Mouse (Mus musculus) urinary bladder, postnatal 36 days (tissue): Measurements from ENCODE around the gene Nemf.
"Not testable (repeated sequence)": the region's sequence is repeated elsewhere in the genome, so short reads cannot be mapped to it uniquely, and the experiment has no call there.

Experiments
- DNase-seq, 2 experiments: peaks; one replicate each; pipeline ENCODE4 v3.0.0; 2022; ENCODE audit warnings: low spot score in 2 of 2, mixed read lengths in 1 of 2

Nemf gene

DNA sequence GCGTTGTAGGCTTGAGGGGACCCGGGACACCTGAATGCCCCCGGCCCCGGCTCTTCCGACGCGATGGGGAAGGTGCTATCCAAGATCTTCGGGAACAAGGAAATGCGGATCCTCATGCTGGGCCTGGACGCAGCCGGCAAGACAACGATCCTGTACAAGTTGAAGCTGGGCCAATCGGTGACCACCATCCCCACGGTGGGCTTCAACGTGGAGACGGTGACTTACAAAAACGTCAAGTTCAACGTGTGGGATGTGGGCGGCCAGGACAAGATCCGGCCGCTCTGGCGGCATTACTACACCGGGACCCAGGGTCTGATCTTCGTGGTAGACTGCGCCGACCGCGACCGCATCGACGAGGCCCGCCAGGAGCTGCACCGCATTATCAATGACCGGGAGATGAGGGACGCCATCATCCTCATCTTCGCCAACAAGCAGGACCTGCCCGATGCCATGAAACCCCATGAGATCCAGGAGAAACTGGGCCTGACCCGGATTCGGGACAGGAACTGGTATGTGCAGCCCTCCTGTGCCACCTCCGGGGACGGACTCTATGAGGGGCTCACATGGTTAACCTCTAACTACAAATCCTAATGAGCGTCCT is 15.9 kb upstream of the Nemf start:
- peak; percentile 8 to 9 for DNase-seq

- DNase-seq: peak; percentile 96 to 98
Measured at GRCm38 (mm10) chr12:69371854-69372671, 15.1 kb upstream of the Nemf start, which contains the start of the genes Arf6 and Gm9887. Gene Arf6, plus strand, starts transcription at chr12:69372150. Gene Gm9887, minus strand, starts transcription at chr12:69372458.

DNA sequence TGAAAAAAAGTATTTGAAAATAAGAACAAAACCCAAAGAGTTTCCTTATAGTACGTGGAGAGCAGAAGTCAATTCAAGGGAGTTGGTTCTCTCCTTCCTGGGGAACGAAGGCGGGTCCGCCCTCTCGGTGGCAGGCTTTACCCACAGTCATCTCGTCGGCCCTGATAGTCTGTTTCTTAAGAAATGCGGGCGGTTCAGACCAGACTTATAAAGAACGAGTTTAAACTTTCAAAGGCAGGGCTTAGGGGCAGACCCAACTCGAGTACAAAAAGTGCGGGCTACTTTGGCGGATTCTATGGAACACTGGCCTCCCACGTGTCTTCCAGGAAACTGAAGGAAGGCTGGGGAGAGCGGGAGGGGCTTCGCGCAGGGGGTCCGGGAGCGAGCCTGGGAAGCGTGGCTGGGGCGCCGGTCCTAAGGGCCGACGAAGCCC is 14.5 kb upstream of the Nemf start:
- DNase-seq: no peak

DNA sequence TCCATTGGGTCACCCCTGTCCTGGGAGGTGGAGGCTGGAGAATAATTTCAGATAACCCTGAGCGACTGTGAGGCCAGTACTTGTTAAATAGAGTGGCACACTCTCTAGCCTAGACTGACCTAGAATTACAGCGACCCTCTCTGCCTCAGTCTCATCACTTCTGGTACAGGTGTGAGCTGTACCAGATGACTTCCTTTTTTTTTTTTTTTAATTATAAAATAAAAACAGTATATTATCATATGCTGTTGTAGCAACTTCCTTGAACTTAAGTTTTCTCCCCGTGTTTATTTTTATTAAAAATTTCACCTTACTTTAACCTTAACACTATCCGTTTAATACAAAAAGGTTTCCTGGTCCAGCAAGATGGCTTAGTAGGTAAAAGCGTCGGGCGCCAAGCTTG is 14.0 kb upstream of the Nemf start:
- no peak for DNase-seq

DNA sequence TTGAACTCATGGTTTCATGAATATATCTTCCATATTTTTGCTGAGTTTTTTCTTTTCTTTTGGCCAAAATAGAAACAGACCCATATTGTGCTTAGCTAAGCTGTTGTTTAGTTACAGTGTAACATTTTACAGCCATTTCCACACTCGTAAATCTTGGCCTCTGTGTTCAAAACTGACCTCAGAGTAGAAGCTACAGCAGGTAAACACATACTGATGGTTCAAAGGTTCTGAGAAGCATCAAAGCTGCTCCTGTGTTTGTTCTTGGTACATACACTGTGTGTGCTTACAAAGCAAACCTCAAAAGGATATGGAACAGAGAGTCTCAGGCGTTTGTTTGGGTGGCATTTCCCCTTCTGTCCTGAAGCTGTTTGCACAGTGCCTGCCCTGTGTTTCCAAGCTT is 10.6 kb upstream of the Nemf start:
- no peak for DNase-seq

DNA sequence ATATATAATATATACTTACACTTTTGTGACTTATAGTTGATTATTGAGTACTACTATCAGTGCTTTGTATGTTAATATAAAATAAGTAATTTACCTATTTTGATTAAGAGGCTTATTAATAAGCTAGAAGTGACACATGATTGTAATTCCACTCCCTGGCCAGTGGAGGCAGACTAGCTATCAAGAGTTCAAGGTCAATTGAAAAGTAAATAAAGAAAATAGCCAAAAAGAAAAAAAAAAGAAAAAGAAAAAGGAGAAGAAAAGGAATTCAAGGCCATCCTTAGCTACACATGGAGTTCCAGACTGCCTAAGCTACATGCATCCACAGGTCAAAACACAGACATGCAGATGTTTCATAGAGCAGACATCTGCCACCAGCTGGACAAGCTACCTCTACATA is 9.5 kb upstream of the Nemf start:
- DNase-seq: no peak

GRCm38 (mm10) chr12:69365757-69366156 is 8.8 kb upstream of the Nemf start:
- no peak for DNase-seq

DNA sequence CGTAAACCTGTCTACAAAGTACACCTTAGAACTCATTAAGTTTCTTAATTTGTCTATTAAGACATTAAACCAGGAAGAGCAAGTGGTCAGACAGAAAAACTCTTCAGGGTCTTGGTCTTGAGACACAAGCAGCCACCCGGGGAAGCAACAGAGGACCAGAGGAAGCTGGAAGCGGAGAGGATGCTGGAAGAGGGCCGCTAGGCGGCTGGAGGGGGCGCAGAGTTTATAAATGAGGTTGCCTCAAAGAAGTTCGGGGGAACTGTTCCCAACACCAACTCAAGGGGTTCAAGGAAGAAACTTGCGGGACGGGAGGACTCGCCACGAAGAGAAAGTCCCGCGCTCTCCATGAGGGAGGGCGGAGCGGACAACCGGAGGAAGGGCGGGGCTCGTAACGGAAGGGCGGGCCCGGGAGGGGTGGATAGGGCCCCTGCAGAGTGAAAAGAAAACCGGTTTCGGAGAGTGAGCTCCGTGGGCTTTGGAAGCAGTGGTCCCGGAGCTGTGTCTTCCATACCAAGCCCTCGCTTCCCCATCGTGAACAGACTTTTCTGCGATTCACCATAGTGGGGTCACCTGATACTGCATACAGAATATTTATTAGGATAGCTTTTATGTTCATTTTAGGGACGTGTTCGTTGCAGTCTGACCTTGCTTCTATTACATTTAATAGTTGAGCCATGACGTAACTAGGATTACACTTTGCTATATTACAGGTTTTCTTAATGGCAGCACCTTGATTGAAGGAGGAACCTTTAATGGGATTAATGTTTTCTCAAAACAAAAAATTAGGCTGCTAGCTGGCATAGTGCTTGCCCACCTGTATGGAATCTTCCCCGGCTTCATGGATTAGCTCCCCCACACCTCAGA is 7.2 kb upstream of the Nemf start:
- DNase-seq: peak; percentile 74 to 84

DNA sequence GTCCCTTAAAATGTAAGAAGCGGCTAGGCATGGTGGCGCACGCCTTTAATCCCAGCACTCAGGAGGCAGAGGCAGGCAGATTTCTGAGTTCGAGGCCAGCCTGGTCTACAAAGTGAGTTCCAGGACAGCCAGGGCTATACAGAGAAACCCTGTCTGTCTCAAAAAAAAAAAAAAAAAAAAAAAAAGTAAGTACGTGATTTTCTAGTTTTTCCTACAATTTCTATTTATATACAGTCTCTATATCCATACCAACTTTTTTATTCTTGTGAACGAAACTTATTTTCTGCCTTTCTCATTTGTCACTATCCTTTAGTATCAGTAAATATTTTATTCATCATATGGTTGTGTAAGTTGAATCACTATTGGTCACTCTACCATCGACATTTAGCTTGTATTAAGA is 6.1 kb upstream of the Nemf start:
- DNase-seq: not testable (repeated sequence)

DNA sequence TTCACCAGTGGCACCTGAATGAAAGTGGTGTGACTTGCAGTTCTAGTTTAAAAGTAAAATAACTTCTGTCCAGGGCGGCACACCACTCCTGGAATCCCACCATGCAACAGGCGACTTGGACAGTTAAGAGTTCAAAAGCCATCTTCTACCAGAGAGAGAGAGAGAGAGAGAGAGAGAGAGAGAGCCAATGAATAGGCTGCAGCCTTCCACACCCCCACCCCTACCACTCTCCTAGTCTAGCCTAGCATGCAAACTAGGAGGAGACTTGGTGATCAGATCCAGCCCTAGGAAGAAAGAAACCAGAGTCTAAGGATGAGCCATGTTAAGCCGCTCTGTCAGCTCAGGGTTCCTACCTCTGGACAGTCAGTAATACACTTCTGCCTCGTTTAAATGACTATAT is 5.4 kb upstream of the Nemf start:
- no peak for DNase-seq

DNA sequence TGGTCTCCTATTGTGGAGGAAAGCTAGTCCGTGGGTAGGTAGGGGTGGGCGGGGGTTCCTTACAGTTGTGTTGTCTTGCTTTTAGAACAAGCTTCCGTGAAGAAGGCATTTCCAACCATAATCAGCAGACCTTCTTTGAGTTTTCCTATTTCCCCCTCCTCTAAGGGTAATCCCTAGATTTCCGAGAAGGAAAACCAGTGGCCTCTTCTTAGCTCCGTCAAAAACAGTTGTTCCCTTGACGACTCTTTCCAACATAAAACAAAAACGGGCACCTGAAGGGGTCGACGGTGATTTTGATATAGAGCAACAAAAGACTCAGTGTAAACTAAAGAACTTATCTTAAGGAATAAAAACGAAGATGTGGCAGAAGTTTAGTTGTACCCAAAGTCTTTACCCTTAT is 5.0 kb upstream of the Nemf start:
- DNase-seq: no peak

- DNase-seq: peak; percentile 99
Measured at GRCm38 (mm10) chr12:69360997-69361899, 4.3 kb upstream of the Nemf start.

DNA sequence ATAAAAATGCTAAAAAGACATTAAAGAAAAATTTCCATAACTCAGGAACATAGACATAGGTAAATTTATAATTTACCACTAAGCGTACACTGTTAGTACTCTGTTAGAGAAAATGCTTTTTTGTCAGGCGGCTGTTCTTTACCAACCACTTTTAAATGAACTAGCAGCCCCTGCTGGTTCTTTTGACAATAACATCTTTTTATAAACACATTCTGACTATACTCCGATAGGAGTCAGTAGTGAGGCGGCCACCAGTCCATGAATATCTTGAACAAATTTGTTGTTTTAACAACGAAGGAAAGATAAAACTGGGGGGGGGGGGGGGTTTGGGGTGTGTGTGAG is 3.7 kb upstream of the Nemf start:
- peak; percentile 28 to 31 for DNase-seq

DNA sequence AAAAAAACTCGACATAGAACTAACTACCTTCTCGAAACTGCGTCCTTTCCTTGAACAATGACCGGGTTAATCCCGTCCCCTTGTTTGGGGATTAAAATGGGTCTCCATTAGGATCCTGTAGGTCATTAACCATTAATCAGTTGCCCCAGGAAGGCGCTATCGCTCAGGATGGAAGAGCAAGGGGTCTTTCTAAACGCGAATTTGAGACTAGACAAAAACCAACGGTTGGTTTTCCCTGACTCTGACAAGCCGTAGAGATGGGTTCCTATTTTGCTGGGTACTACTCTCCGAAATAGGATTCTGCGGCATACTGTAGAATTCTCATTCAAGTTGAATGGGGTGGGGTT is 308 bp upstream of the Nemf start:
- DNase-seq: no peak

DNA sequence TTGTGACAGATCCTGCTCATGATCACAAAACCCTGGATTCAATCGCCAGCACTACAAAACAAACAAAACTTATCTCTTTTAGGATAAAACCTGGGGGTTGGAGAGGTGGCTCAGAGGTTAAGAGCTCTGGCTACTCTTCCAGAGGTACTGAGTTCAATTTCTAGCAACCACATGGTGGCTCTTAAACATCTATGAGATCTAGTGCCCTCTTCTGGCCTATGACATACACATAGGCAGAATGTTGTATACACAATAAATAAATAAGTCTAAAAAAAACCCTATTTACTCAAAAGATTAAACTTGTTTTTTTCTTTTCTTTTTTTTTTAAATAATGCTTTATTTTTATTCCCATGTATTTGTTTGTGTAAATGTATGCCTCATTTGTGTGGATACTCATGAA is 5.3 kb downstream of the Nemf start:
- no peak for DNase-seq

GRCm38 (mm10) chr12:69349928-69350327 is 7.0 kb downstream of the Nemf start:
- DNase-seq: no peak

DNA sequence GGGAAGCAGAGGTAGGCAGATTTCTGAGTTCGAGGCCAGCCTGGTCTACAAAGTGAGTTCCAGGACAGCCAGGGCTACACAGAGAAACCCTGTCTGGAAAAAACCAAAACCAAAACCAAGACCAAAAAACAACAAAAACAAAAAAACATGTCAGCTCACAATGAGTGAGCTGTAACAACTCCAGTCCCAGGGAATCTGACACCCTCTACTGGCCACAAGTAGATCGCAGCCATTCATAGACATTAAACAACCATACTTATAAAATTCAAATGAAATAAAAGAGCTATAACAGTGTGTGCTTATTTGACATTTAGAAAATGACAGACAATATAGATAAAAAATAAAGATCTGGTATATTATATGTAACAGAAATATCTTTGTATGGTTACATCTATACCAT is 23.4 kb downstream of the Nemf start:
- DNase-seq: peak; percentile 9 to 13

DNA sequence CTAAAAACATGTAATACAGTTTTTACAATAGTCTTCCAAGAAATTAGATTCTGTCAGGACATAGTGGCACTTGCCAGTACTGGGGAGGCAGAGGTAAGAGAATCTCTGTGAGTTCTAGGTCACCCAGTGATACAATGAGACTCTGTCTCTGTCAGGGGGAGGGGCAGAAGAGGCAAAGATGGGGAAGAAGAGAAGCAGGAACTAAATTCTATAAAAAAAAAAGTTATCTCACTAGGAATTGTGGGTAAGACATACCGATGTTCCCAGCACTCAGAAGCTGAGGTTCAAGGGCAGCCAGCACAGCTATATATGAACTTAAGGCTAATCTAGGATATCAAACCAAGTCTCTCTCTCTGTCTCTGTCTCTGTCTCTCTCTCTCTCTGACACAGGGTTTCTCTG is 24.8 kb downstream of the Nemf start:
- DNase-seq: no peak

GRCm38 (mm10) chr12:69331187-69331586 is 25.8 kb downstream of the Nemf start:
- no peak for DNase-seq

DNA sequence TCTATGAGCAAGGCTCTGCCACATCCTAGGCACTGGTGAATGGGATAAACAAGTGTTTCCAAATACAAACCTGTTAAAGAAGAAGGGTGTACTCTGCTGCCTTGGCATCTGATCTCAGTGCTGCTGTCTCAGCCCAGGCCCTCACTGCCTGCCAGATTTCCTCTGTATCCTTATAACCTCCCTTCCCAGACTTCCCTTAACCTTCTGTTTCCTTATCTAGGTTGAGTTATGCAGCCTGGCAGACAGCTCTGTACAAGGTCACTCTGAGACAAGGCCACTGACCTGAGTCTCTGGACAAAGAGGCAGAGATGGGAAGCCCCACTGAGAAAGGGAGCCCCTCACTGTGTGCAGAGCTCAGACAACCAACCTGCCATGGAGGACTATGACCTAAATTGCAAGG is 38.5 kb downstream of the Nemf start:
- DNase-seq: no peak

DNA sequence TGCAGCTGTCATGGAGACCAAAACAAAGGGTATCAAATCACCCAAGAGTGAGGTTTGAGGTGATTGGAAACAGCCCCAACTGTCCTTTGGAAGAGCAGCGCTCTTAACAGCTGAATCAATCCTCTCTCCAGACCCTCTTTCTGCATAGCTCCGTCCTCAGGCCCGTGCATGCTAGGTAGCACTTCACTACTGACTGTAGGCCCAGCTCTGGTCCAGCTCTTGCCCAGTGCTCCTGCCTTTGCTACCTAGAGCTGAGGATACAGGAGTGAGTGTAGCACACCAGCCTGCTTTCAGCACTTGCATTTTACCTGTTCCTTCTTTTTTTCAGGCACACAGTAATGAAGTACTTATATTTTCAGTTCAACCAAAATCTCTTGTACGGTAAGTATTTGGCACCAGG is 47.3 kb downstream of the Nemf start:
- DNase-seq: no peak

DNA sequence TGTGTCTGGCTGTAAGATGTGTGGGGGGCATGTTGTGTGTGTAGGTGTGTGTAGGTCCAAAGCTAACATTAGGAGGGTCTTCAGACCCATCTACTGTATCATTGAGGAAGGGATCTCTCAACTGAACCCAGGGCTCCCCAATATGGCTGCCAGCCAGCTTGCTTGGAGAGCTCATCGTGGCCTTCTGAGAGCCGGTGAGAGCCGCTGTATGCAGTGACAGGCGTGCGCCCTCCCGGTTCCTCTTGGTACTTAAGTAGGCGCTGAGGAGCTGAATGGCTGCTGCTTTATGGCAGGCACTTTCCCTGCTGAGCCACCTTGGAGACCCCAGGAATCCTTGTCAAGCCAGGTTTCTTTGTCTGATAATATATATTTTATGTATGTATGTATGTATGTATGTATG is 50.6 kb downstream of the Nemf start:
- no peak for DNase-seq
